Mouse (Mus musculus) stomach, embryonic 16.5 days (tissue): ENCODE measurements around the gene Il17rb. TPM values are rescaled to one million over a fixed set of nuclear protein-coding genes. Genes with fewer than 3 reads are reported as not detected.

Source experiments
- ATAC-seq: fragments of 200-750 bp; cut with Nextera tagmentation; 2 replicates; pipeline ENCODE4 v1.8.0; 2017; ENCODE audit warnings: moderate number of reproducible peaks, moderate TSS enrichment; ENCODE audit not compliant: insufficient read depth, low FRiP score
- H3K27ac ChIP-seq: fragments of 300-500 bp; sonication (generic); 2 replicates; pipeline ENCODE4 v1.5.1; 2014; ENCODE audit warnings: low read length
- H3K27me3 ChIP-seq: fragments of 300-500 bp; sonication (generic); 2 replicates; pipeline ENCODE4 v1.6.1; 2014; ENCODE audit warnings: low read length, control low read depth, mixed read lengths; ENCODE audit not compliant: control insufficient read depth, insufficient read depth
- H3K36me3 ChIP-seq: fragments of 300-500 bp; sonication (generic); 2 replicates; pipeline ENCODE4 v1.6.1; 2014; ENCODE audit warnings: low read length; ENCODE audit not compliant: control insufficient read depth, insufficient read depth
- H3K4me1 ChIP-seq: fragments of 300-500 bp; sonication (generic); 2 replicates; pipeline ENCODE4 v1.6.1; 2014; ENCODE audit warnings: low read length, control low read depth, mixed read lengths; ENCODE audit not compliant: control insufficient read depth, insufficient read depth
- H3K4me2 ChIP-seq: fragments of 300-500 bp; sonication (generic); 2 replicates; pipeline ENCODE4 v1.6.1; 2014; ENCODE audit warnings: low read depth, low read length, mixed read lengths
- H3K4me3 ChIP-seq: fragments of 300-500 bp; sonication (generic); replicated peaks from 2 replicates; pipeline ENCODE4 v1.5.1; 2014; ENCODE audit warnings: mild to moderate bottlenecking, low read length
- H3K9ac ChIP-seq: fragments of 300-500 bp; sonication (generic); 2 replicates; pipeline ENCODE4 v1.6.1; 2014; ENCODE audit warnings: low read length
- H3K9me3 ChIP-seq: fragments of 300-500 bp; sonication (generic); replicated peaks from 2 replicates; pipeline ENCODE4 v1.6.1; 2016; ENCODE audit warnings: low read length, control low read depth; ENCODE audit not compliant: control insufficient read depth
- WGBS: fragments of 180-500 bp; shearing (Covaris S2); extraction: QIAGEN DNeasy Blood & Tissue Kit; methylation state at CpG from one replicate; pipeline ENCODE4 v1.1.7; 2014; 5-methylcytosine and 5-hydroxymethylcytosine counted together
- polyA plus RNA-seq: library from polyadenylated mRNA; unstranded; fragments of >200 nt; fragmentation: Nextera tagmentation; extraction: Ambion mirVana; gene quantifications from 2 replicates; pipeline ENCODE4 v1.2.1, GENCODE M21; 2015

Gene Il17rb
- polyA plus RNA-seq, 1 experiment from 2014 or later = 2.0 TPM

- Histone ChIP-seq H3K4me2 (no peak overlapping the region), H3K9me3 (no peaks in the 10 kb centered on the region), H3K36me3 (peaks cover 9% of the 10 kb centered on the region; the same call in 1 of the 2 replicates), H3K4me1 (0 out of 2 replicates have a peak, but pooled peaks cover 4% of the 10 kb centered on the region), H3K4me3 (no peak overlapping the region), H3K27me3 (no peaks in the 10 kb centered on the region; the same call in 1 of the 2 replicates), H3K9ac (no peak overlapping the region), H3K27ac (no peak overlapping the region)
- 79% methylated on average over 3 of the region's 3 CpGs for WGBS
- no peak for ATAC-seq
Observed at GRCm38 (mm10) chr14:29999475-29999811, 9.3 kb downstream of the Il17rb start.

GRCm38 (mm10) chr14:29998747-29999474, 9.8 kb downstream of the Il17rb start:
- Histone ChIP-seq H3K9ac (no peak overlapping the region), H3K4me3 (no peak overlapping the region), H3K4me2 (no peak overlapping the region), H3K9me3 (no peaks in the 10 kb centered on the region), H3K4me1 (0 out of 2 replicates have a peak, but pooled peaks cover 4% of the 10 kb centered on the region), H3K36me3 (peaks cover 13% of the 10 kb centered on the region), H3K27me3 (no peaks in the 10 kb centered on the region; the same call in 1 of the 2 replicates), H3K27ac (no peak overlapping the region)
- no peak for ATAC-seq
- 75% methylated on average over 13 of the region's 13 CpGs for WGBS

DNA sequence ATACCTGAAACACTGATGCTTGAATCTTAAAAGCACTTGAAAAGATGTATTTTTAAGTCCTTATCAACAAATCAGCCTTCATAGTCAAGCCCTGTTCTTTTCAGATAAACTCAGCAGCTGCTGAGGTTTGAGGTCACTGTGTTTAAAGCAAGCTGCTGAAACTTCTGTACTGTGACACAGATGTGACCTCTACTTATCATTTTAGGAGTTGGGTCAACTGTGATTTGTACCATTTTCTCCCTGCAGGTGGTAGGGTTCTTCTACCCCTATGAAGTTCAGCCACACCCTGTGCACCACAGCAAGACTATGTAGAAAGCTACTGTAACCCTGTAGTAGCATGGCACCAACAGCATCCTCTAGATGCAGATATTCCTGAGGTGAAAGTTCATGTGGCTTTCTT, 11.4 kb downstream of the Il17rb start:
- Histone ChIP-seq H3K4me2 (no peak overlapping the region), H3K9me3 (no peaks in the 10 kb centered on the region), H3K27ac (no peak overlapping the region), H3K27me3 (no peaks in the 10 kb centered on the region), H3K4me3 (no peak overlapping the region), H3K4me1 (0 out of 2 replicates have a peak, but pooled peaks cover 4% of the 10 kb centered on the region), H3K36me3 (peaks cover 25% of the 10 kb centered on the region), H3K9ac (no peak overlapping the region)
- ATAC-seq = no peak

DNA sequence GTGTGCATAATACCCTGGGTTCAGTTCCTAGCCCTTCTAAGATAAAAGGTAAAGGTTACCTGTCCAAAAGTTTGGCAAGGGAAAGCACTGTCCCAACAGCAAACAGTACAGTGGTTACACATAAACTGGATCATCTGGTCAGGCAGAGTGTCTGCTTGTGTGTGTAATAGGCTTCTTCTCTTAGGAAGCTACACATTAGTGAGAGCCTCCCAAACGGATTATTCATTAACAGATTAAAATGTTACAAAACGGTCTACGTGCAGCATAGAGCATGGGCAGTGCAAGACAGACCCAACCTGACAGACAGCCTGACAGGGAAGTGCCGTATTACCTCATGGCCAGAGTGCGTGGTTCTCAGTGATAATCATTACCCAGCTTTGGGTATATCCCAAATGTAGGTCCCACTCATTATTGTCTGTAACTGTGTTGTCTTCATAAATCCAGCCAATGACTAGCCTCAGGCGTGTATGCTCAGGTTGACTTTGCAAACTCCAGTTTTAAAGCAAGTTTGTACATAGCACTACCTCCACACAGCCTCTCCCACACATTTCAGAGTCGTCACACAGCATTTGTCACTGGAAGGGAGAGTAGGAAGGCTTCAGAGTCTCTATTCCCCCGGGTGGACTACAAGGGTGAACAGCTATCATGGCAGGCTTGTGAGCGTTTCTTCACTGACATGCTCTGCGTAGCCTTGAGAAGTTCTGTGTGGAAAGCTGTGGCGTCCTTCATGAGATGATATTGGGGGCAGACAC, 12.5 kb downstream of the Il17rb start:
- WGBS = 84% methylated on average over 11 of the region's 11 CpGs
- H3K4me2 ChIP-seq = no peak overlapping the region
- no peak overlapping the region for H3K9ac ChIP-seq
- H3K4me1 ChIP-seq = 0 out of 2 replicates have a peak, but pooled peaks cover 4% of the 10 kb centered on the region
- no peaks in the 10 kb centered on the region for H3K27me3 ChIP-seq
- H3K4me3 ChIP-seq = no peak overlapping the region
- peak; percentile 63 for ATAC-seq
- H3K36me3 ChIP-seq = peaks cover 33% of the 10 kb centered on the region
- H3K9me3 ChIP-seq = no peaks in the 10 kb centered on the region
- 0 out of 2 replicates have a peak overlapping the region, but pooled peaks have one; percentile 23 for H3K27ac ChIP-seq

DNA sequence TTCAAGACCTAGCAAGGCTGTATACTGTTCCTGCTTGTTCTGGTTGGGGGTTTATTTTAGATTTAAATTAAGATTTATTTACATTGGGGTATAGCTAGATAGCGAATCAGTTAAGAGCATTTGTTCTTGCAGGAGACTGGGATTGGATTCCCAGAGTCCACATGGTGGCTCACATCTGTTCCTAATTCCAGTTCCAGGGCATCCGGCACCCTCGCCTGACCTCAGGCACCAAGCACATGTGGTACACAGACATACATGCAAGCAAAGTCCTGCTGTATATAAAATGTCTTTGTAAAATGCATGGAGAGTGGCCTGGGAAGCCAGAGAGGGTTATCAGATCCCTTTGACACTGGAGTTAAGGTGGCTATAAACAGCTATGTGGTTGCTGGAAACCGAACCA, 13.7 kb downstream of the Il17rb start:
- Histone ChIP-seq H3K9ac (no peak overlapping the region), H3K9me3 (no peaks in the 10 kb centered on the region), H3K4me3 (no peak overlapping the region), H3K27me3 (no peaks in the 10 kb centered on the region), H3K27ac (no peak overlapping the region), H3K4me1 (0 out of 2 replicates have a peak, but pooled peaks cover 4% of the 10 kb centered on the region), H3K4me2 (no peak overlapping the region), H3K36me3 (peaks cover 36% of the 10 kb centered on the region)
- no peak for ATAC-seq
- 90% methylated on average over 4 of the region's 4 CpGs for WGBS

- no peak overlapping the region for H3K4me2 ChIP-seq
- H3K27ac ChIP-seq = no peak overlapping the region
- 95% methylated on average over 4 of the region's 4 CpGs for WGBS
- H3K4me1 ChIP-seq = no peaks in the 10 kb centered on the region
- no peaks in the 10 kb centered on the region for H3K9me3 ChIP-seq
- H3K36me3 ChIP-seq = peaks cover 59% of the 10 kb centered on the region
- no peak for ATAC-seq
- no peak overlapping the region for H3K9ac ChIP-seq
- H3K4me3 ChIP-seq = no peak overlapping the region
- no peaks in the 10 kb centered on the region for H3K27me3 ChIP-seq
Observed at GRCm38 (mm10) chr14:29988337-29988736, 20.4 kb downstream of the Il17rb start.

- H3K4me3 ChIP-seq = no peak overlapping the region
- peaks cover 58% of the 10 kb centered on the region for H3K36me3 ChIP-seq
Observed at GRCm38 (mm10) chr14:29987739-29988138, 21.0 kb downstream of the Il17rb start.

GRCm38 (mm10) chr14:29987276-29987675, 21.4 kb downstream of the Il17rb start:
- no peaks in the 10 kb centered on the region for H3K9me3 ChIP-seq
- no peak overlapping the region for H3K9ac ChIP-seq
- peaks cover 62% of the 10 kb centered on the region for H3K36me3 ChIP-seq
- no peak overlapping the region for H3K4me3 ChIP-seq
- no peak overlapping the region for H3K4me2 ChIP-seq
- ATAC-seq = no peak
- 94% methylated on average over 6 of the region's 6 CpGs for WGBS
- H3K4me1 ChIP-seq = no peaks in the 10 kb centered on the region
- no peaks in the 10 kb centered on the region for H3K27me3 ChIP-seq
- H3K27ac ChIP-seq = no peak overlapping the region

More at GRCm38 (mm10) chr14:29987739-29988138, 21.0 kb downstream of the Il17rb start:
- Histone ChIP-seq H3K27me3 (no peaks in the 10 kb centered on the region), H3K4me2 (no peak overlapping the region), H3K4me1 (no peaks in the 10 kb centered on the region), H3K9me3 (no peaks in the 10 kb centered on the region), H3K9ac (no peak overlapping the region), H3K27ac (no peak overlapping the region)
- ATAC-seq = no peak
- WGBS = 91% methylated on average over 9 of the region's 9 CpGs

- Histone ChIP-seq H3K9ac (no peak overlapping the region), H3K4me3 (no peak overlapping the region), H3K9me3 (no peaks in the 10 kb centered on the region), H3K27me3 (no peaks in the 10 kb centered on the region), H3K4me1 (no peaks in the 10 kb centered on the region), H3K36me3 (peaks cover 64% of the 10 kb centered on the region), H3K27ac (no peak overlapping the region), H3K4me2 (no peak overlapping the region)
- WGBS = 94% methylated on average over 4 of the region's 4 CpGs
- ATAC-seq = no peak
Observed at GRCm38 (mm10) chr14:29986096-29986495, 22.6 kb downstream of the Il17rb start.
